Mouse (Mus musculus) forebrain, postnatal 0 days (tissue): ENCODE measurements at regions not wholly inside any gene's neighbourhood (a gene's known extent, or its start where the extent isn't known, plus 50 kb on each side); places are given as distances from the start of the nearest gene placed in this dataset.
A peak's percentile ranks its signal among the peaks of the same experiment; 100 is the strongest.

Experiments used
- ATAC-seq: fragments of 200-750 bp; cut with Nextera tagmentation; 2 replicates; pipeline ENCODE4 v1.8.0; 2017; ENCODE audit warnings: mild to moderate bottlenecking, moderate library complexity
- DNase-seq: peaks from one replicate; pipeline ENCODE4 v3.0.0-alpha.2; 2015
- H3K27ac ChIP-seq: fragments of 300-500 bp; sonication (generic); 2 replicates; pipeline ENCODE4 v1.5.1; 2014; ENCODE audit warnings: low read depth, mild to moderate bottlenecking, antibody characterized with exemption, low read length, moderate library complexity, mixed read lengths
- H3K27me3 ChIP-seq: fragments of 300-500 bp; sonication (generic); 2 replicates; pipeline ENCODE4 v1.6.1; 2014; ENCODE audit warnings: mild to moderate bottlenecking, low read length, mixed read lengths; ENCODE audit not compliant: insufficient read depth
- H3K36me3 ChIP-seq: fragments of 300-500 bp; sonication (generic); 2 replicates; pipeline ENCODE4 v1.6.1; 2014; ENCODE audit warnings: mild to moderate bottlenecking, moderate library complexity; ENCODE audit not compliant: insufficient read depth
- H3K4me1 ChIP-seq: fragments of 300-500 bp; sonication (generic); 2 replicates; pipeline ENCODE4 v1.6.1; 2014; ENCODE audit warnings: antibody characterized with exemption; ENCODE audit not compliant: insufficient read depth
- H3K4me2 ChIP-seq: fragments of 300-500 bp; sonication (generic); 2 replicates; pipeline ENCODE4 v1.6.1; 2014; ENCODE audit warnings: low read depth, mild to moderate bottlenecking, moderate library complexity
- H3K4me3 ChIP-seq: fragments of 300-500 bp; sonication (generic); 2 replicates; pipeline ENCODE4 v1.5.1; 2014; ENCODE audit warnings: low read depth, low read length, mixed read lengths
- H3K9ac ChIP-seq: fragments of 300-500 bp; sonication (generic); 2 replicates; pipeline ENCODE4 v1.6.1; 2014; ENCODE audit warnings: mild to moderate bottlenecking
- H3K9me3 ChIP-seq: fragments of 300-500 bp; sonication (generic); 2 replicates; pipeline ENCODE4 v1.6.1; 2016; ENCODE audit warnings: low read length
- CTCF ChIP-seq: sonication (generic); IDR thresholded peaks from 2 replicates; pipeline ENCODE4 v1.5.1; 2016; ENCODE audit warnings: antibody characterized with exemption, control low read depth, low read depth
- WGBS: fragments of 180-500 bp; shearing (Covaris S2); extraction: QIAGEN DNeasy Blood & Tissue Kit; methylation state at CpG from one replicate; pipeline ENCODE4 v1.1.7; 2014; 5-methylcytosine and 5-hydroxymethylcytosine counted together

- no peak overlapping the region for H3K4me2 ChIP-seq
- H3K9ac ChIP-seq = no peak overlapping the region
- peak; percentile 61 for DNase-seq
- no peak overlapping the region for H3K27ac ChIP-seq
- no peak for TF ChIP-seq CTCF
- no peaks in the 10 kb centered on the region for H3K36me3 ChIP-seq
- WGBS = 48% methylated on average over 12 of the region's 12 CpGs
- H3K4me1 ChIP-seq = 0 out of 2 replicates have a peak, but pooled peaks cover 5% of the 10 kb centered on the region
- no peaks in the 10 kb centered on the region for H3K9me3 ChIP-seq
- peak; percentile 42; the same call in 1 of the 2 replicates for ATAC-seq
- no peak overlapping the region for H3K4me3 ChIP-seq
- H3K27me3 ChIP-seq = no peaks in the 10 kb centered on the region
These were observed 191.6 kb downstream of the Agtpbp1 start for GRCm38 (mm10) chr13:59393231-59393938.

GRCm38 (mm10) chr13:59392828-59393227 lies 192.2 kb downstream of the Agtpbp1 start:
- H3K27ac ChIP-seq = no peak overlapping the region
- ATAC-seq (no peak), DNase-seq (no peak)
- H3K4me2 ChIP-seq = no peak overlapping the region
- no peaks in the 10 kb centered on the region for H3K27me3 ChIP-seq
- no peaks in the 10 kb centered on the region for H3K9me3 ChIP-seq
- 88% methylated on average over 4 of the region's 4 CpGs for WGBS
- no peak for TF ChIP-seq CTCF
- H3K9ac ChIP-seq = no peak overlapping the region
- no peaks in the 10 kb centered on the region for H3K36me3 ChIP-seq
- H3K4me1 ChIP-seq = 0 out of 2 replicates have a peak, but pooled peaks cover 5% of the 10 kb centered on the region
- no peak overlapping the region for H3K4me3 ChIP-seq

- Histone ChIP-seq H3K27me3 (no peaks in the 10 kb centered on the region), H3K9me3 (no peaks in the 10 kb centered on the region), H3K4me3 (no peak overlapping the region), H3K4me1 (no peaks in the 10 kb centered on the region), H3K27ac (peak overlapping the region; percentile 45; the same call in 1 of the 2 replicates), H3K9ac (no peak overlapping the region), H3K4me2 (no peak overlapping the region), H3K36me3 (no peaks in the 10 kb centered on the region)
- no peak for TF ChIP-seq CTCF
- peak; percentile 81 for ATAC-seq
- WGBS = 61% methylated on average over 14 of the region's 14 CpGs
- DNase-seq = peak; percentile 58
These were observed 197.3 kb downstream of the Agtpbp1 start for GRCm38 (mm10) chr13:59387627-59388325.

- no peaks in the 10 kb centered on the region for H3K27me3 ChIP-seq
- ATAC-seq = peak; percentile 40; the same call in 1 of the 2 replicates
These were observed 198.0 kb downstream of the Agtpbp1 start for GRCm38 (mm10) chr13:59386935-59387540.

GRCm38 (mm10) chr13:59385824-59386223 lies 199.2 kb downstream of the Agtpbp1 start:
- no peaks in the 10 kb centered on the region for H3K27me3 ChIP-seq
- 74% methylated on average over 6 of the region's 6 CpGs for WGBS
- H3K36me3 ChIP-seq = no peaks in the 10 kb centered on the region
- ATAC-seq = no peak
- no peaks in the 10 kb centered on the region for H3K4me1 ChIP-seq
- DNase-seq = no peak
- no peak for TF ChIP-seq CTCF
- H3K4me2 ChIP-seq = no peak overlapping the region
- no peak overlapping the region for H3K9ac ChIP-seq
- H3K9me3 ChIP-seq = no peaks in the 10 kb centered on the region
- H3K4me3 ChIP-seq = no peak overlapping the region
- no peak overlapping the region for H3K27ac ChIP-seq

More at GRCm38 (mm10) chr13:59386935-59387540, 198.0 kb downstream of the Agtpbp1 start:
- Histone ChIP-seq H3K9me3 (no peaks in the 10 kb centered on the region), H3K36me3 (no peaks in the 10 kb centered on the region), H3K4me1 (no peaks in the 10 kb centered on the region), H3K27ac (no peak overlapping the region), H3K9ac (no peak overlapping the region), H3K4me3 (no peak overlapping the region), H3K4me2 (no peak overlapping the region)
- 68% methylated on average over 7 of the region's 7 CpGs for WGBS
- no peak for TF ChIP-seq CTCF
- peak; percentile 23 for DNase-seq

GRCm38 (mm10) chr13:59370141-59370816 lies 214.7 kb downstream of the Agtpbp1 start:
- ATAC-seq (peak; percentile 23; the same call in 1 of the 2 replicates), DNase-seq (no peak)
- H3K9me3 ChIP-seq = no peaks in the 10 kb centered on the region
- WGBS = 57% methylated on average over 12 of the region's 12 CpGs
- no peak overlapping the region for H3K4me2 ChIP-seq
- no peaks in the 10 kb centered on the region for H3K27me3 ChIP-seq
- TF ChIP-seq CTCF = no peak
- H3K27ac ChIP-seq = no peak overlapping the region
- H3K4me3 ChIP-seq = no peak overlapping the region
- H3K4me1 ChIP-seq = no peaks in the 10 kb centered on the region
- no peak overlapping the region for H3K9ac ChIP-seq
- H3K36me3 ChIP-seq = no peaks in the 10 kb centered on the region
